Mouse (Mus musculus): Measurements from ENCODE around the gene Sympk.

Gene Sympk

DNA sequence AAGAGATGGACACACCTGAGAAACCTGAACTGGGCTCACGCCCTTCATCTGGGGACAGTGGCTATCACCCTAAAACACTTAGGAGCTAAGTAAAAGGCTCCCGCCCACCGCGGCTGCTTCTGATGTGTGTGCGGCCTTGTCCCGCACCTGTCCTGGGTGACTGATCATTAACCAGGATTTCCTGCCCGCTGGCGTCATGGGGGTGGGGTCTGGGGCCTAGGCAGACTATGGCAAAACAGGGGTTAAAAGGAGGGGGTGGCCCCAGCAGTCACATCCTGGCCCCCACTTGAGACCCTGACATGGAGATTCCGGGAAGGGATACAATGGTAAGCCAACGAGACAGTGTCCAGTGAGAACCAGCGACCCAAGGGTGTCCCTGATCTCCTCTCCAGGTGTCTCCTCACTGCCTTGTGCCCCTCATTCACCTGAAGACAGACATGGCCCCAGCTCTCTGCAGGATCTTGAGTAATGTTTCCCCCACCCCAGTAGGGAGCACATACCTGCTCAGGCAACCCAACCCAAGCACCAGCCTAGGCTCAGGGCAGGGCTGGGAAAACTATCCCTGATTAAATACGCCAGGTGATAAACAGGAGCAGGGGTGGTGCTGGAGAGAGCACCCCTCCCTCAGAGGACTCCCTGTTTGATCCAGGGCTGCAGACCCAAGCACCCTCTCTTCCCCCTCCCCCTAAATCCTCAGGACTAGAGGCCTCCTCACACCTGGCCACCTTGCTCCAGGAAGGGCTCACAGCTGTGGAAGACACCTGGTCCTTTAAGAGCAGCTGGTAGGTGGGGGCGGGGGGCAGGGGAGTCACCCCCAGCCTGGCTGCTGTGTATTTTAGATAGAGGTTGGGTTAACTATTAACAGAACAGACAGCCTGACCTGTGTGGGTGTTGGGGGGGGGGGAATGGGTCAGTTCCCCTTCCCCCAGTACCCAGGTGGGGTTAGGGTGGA lies 16.9 kb upstream of the Sympk start:
- DNase-seq (ENCODE audit: extremely low spot score, low spot score) = no peak

DNA sequence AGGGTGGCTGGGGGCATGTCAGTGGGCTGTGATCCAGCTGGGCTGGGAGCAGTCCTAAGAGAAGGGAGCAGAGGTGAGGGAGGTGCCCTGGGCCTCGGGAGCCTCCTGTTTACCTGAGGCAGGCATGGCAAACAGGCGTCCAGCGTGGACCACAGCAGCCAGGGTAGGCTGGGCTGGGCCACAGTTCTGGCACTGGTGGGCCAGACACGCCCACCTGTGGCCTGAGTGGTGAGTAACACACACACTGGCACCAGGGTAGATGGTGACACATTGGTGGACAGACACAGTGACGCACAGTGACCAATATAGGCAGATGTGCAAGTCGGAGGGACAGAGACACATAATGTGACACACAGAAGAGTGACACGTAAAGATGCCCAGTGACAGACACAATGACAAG lies 13.6 kb upstream of the Sympk start:
- DNase-seq (ENCODE audit: extremely low spot score, low spot score) = no peak

DNA sequence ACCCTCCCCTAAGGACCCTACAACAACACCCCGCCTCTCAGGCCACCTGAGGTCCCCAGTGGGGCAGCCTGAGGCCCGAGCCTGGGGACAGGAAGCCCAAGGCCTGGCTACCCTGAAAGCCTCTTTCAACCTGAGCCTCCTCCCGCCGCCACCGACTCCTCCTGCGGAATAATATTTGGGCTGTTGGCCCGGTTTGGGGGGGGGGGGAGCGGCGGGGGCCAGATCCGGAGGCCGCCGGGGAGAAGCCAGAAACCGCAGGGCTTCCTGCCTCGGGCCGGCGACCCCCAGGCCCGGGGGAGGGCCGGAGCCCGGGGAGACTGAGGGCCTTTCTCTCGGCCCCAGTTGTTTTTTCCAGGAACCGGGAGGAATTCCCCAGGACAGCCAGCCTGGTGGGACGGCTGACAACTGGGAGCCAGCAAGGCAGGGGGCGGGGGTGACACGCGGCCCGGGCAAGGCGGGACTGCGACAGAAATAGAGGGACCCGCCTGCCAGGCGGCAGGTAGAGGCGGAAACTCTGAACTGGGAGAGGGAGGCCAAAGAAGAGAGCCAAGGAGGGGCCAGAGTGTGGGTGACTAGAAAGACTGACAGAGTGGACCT lies 12.1 kb upstream of the Sympk start:
- DNase-seq (ENCODE audit: extremely low spot score, low spot score) = no peak

DNA sequence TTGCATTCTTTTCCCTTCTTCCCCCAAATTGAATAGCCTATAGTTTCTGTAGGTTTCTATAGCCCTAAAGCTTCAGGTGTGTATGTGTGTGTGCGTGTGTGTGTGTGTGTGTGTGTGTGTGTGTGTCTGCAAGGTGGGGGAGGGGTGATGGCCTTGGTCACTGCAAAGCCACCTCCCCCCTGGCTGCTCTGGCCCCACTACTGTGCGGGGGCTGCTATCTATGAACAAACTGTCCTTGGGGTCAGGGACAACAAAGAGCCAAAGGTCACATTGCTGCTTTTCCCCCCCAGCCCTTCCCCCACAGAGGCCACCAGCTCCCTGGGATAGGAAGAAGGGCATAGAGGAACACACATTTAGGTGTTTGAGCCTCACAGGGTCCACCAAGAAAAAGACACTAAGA lies 11.3 kb upstream of the Sympk start:
- DNase-seq (ENCODE audit: extremely low spot score, low spot score) = no peak

DNA sequence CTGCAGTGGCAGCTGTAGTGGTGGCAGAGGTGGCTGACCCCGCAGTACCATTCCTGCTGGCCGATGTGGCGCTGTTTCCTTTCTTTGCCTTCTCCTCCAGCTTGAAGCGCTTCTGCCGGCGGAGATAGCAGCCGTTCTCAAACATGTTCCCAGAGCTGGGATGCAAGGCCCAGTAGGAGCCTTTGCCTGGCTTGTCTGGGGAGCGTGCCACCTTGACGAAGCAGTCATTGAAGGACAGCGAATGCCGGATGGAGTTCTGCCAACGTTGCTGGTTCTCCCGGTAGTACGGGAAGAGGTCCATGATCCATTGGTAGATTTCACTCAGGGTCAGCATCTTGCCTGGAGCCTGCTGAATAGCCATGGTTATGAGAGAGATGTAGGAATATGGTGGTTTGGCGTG lies 9.7 kb upstream of the Sympk start:
- no peak for DNase-seq (ENCODE audit: extremely low spot score, low spot score)

DNA sequence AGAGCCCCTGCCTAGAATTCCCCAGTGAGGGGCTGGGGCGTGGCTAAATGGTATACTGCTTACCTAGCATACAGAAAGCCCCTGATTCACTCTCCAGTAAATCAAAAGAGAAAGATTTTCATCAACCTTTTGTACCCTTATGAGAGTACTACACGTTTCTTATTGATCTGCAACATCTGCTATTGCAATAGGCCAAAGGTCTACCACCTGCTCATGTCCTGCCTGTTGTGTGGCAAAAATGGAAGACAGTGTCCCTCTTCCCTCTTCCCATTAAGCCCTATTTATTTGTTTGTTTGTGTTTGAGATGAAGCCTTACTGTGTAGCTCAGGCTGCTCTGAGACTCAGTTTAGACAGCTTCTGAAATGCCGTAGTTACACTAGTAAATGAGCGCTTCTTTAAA lies 8.1 kb upstream of the Sympk start:
- no peak for DNase-seq (ENCODE audit: extremely low spot score, low spot score)

DNA sequence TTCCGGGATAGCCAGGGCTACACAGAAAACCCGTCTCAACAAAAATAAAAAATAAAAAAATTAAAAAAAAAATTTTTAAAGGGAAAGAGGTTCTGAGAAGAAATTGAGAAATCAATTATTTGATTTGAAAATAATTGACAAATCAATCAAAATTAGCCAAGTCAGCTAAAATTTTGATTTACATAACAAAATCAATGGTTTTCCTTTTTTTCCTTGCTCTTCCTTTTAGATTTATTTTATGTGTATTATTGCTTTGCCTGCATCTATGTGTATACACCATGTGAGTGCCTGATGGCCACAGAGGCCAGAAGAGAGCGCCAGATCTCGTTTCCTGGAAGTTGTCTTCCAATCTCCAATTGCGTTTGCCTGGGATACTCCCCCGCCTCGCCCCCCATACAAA lies 6.3 kb upstream of the Sympk start:
- no peak for DNase-seq (ENCODE audit: extremely low spot score, low spot score)

DNA sequence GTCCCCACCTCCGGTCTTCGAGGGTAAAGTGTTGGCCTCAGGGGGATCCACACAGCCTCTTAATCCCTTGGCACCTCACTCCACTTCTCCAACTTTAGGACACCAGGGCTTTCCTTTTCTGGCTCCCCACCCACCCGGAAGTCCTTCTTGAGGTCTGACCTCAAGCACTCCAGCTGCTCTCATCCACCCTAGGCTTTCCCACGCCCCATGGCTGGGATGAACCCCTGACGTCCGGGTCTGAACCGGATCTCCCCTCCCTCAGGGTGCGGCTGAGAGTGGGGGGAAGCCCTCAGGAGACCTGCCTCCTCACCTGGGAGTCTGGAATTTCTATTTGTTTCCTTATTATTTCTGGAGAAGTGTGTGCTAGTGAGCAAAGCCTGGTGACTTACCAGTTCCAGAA lies 3.1 kb upstream of the Sympk start:
- DNase-seq (ENCODE audit: extremely low spot score, low spot score) = no peak

DNA sequence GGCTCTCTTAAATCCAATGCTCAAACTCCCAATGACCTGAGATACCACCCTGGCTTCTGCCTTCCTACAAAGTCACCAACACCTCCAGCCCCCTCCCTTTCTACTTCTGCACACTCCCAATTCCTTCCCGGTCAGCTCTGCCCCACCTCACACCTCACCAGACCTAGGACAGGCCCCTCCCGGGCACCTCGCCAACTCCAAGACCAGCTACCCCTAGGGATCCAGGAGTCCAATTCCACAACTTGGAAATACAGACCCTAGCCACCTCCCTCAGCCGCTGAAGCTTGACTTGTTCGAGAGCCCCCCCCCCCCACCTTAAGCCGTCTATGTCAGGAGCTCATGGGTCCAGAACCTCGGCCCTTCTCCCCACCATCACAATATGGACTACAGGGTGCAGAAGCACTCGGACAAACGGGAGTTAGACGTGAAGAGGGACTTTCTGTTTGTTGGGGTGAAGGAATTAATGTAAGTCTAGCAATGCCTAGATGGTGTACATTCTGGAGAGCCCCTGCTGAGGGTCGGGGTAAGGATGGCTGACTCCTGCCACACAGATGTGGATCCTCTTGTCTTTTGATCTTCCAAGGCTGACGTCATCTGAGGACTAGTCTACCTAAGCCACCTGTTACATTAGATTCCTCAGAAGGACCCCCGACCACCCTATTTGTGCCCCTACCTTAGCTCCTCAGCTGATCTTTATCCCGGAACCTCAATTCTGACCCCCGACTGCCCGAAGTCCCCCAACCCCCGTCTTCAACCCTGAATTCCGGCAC lies 1.8 kb upstream of the Sympk start:
- no peak for DNase-seq (ENCODE audit: extremely low spot score, low spot score)

DNA sequence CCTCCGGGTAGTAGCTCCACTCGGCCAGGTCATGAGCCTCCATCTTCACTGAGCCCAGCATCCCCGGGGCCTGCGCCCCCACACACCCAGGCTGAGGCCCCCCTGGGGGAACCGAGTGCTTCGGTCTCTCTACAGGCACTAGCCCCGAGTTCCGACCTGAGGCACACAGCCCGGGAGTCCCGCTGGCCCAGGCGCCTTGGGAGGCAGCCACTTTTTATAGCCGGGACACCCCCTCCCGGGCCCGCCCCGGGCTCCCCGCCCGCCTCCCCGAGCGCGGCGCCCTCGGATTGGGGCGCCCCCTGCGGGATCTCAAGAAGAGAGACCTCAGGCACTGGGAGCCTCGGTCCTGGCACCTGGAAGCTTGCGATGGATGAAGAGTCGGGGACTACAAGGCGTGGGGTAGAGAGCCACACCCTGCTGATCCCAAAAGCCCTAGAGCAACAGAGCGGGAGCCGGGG lies 791 bp upstream of the Sympk start, which contains the start of gene Foxa3:
Gene Foxa3, minus strand, starts transcription at position 182 of the 458 bp plus-strand sequence.
- no peak for DNase-seq (ENCODE audit: extremely low spot score, low spot score)

DNA sequence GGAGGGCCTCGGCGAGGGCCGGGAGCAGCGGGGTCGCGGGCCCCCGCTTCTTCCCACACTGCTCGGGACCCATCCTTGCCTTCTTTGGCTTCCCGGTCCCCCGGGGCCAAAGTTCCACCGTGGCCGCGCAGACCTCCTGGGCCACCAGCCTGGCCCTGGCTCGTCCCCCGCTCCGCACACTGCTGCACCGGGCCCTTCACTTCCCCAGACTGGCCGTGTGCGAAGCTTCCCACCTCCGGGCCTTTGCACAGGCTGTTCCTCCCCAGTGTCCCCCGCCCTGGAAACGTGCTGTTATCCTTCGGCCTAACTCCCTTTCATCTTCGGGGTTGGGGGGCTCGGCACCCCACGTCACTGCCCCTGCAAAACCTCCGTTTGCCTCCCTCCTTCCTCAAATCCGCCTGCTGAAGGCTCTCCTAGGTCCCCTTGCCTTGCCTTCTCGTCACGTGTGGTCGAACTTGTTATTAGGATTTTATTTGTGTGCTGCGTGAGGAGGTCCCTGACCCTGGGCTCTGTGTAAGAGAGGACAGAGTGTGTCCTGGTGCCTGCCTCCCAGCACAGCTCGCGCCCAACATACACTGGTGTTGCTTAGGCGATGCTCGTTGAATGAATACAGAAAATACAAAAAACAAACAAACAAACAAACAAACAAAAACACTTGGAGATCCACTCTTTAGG lies 541 bp downstream of the Sympk start:
- peak; percentile 59 for DNase-seq (ENCODE audit: extremely low spot score, low spot score)

DNA sequence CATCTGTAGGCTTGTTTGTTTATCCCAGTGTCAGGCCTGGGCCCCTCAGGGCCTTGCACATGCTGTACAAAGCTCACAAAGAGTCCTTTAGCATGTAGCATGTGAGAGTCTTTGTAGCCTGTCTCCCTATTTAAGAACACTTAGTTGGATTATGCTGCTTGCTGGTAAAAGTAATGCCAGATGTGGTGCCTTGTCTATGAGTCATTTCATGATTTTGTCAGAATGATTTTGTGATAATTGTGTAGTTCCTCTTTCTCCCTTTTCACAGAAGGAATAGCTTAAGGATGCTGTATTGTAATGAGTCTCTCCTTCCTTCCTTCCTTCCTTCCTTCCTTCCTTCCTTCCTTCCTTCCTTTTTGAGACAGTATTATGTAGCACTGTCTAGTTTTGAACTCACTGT lies 3.9 kb downstream of the Sympk start:
- DNase-seq (ENCODE audit: extremely low spot score, low spot score) = no peak

DNA sequence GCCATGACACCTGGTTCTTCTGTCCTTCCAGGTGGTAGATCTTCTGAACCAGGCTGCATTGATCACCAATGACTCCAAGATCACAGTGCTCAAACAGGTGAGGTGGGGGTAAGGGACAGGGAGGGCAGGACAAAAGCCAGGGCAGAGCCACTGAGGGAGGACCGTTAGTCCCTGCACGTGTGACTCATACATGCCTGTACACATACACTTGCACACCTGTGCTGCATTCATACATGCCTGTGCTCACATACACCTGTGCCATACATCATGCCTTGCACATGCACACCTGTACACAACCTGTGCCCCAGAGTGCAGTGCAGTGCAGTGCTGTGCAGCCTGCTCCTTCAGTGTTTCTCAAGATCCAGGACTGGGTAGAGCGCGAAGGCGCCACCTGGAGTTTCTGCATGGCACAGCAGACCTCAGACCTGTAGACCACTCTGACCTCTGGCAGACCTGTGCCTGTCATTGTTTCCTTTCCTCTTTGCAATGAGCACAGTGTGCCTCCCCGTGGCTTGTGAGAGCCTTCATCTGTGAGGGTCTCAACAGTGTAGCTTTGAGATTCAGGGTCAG lies 5.0 kb downstream of the Sympk start:
- peak; percentile 59 for DNase-seq (ENCODE audit: extremely low spot score, low spot score)

DNA sequence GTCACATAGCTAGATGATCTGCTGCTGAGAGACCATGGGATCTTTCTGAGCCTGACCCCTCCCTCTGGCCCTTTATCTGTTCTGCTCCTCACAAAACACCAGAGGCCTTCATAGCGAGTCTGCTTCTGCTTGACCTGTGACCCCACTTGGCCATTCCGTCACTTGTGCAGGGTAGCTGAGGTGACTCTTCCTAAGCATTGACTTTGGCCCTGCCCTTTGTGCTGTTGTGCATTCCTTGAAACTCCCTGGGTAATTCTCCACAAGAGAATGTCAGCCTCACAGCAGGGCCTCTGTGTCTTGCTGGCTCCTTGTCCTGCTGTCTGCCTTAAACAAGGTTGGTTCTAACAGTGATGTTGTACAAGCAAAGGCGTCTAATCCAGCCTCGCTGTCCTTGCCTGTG lies 7.5 kb downstream of the Sympk start:
- no peak for DNase-seq (ENCODE audit: extremely low spot score, low spot score)

DNA sequence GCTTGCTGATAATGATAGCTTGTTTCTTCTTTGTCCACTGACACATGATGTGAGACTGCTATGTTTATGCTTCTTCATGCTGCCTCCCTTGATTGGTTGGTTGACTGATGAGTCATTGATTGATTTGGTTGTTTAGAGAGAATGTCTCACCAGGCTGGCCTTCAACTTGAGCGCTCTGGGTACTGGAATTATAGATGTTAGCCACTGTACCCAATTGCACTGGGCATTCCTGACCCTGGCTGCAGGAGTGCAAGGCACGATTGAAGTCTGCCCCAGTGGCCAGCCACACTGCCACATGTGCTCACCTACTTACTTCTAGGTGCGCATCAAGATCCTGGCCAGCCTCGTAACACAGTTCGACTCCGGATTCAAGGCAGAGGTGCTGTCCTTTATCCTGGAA lies 20.4 kb downstream of the Sympk start:
- no peak for DNase-seq (ENCODE audit: extremely low spot score, low spot score)

DNA sequence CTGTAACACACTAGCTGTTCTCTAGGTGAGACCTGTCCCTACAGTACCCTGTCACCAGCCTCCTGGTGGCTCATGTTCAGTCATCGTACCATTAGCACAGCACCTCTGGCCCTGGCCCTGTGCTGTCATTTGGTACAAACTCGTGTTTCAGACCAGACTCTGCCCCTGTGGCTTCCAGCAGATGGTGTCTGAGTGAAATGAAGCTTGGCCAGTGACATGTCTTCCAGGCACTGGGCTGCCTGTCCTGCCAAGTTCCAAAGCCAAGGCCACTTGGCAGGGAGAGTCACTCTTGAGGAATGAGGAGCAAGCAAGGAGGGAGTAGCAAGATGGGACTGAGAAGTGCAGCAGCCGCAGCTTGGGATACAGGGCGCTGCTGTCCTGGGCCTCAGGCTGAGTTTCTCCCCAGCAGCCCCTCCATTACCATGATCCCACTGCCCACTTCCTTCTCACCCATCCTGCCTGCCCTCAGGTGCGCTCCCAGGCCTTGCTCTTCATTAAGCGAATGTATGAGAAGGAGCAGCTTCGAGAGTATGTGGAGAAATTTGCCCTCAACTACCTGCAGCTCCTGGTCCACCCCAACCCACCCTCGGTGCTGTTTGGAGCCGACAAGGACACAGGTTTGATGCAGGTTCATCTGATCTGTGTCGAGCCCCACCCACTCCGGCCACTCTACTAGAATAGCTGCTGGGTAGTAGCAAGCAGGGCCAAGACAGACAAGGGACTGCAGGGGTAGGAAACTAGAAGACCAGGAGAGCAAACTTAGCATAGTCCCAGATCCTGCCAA lies 22.3 kb downstream of the Sympk start:
- DNase-seq (ENCODE audit: extremely low spot score, low spot score) = no peak

DNA sequence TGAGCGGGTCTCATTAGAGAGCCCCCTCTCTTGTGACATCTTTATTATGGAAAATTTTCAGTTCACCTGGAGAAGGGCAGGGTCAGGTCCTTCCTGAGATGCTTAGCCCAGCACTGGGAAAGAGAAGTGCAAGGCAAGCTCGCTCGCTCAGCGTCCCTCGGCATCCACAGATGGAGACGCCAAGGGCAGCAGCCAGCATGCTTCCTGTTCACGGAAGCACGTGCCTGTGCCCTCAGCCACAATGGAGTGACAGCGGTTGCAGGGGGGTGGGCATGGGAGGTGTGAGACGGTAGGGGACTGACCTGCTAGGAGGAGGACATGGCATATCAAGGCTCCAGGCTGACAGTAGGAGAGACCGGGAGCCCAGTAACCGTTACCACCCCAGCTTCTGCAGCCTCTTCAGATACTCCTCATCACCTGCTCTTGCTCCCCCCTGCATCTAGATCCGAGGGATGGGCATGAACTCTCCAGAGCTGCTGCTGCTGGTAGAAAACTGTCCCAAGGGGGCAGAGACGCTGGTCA lies 23.9 kb downstream of the Sympk start:
- no peak for DNase-seq (ENCODE audit: extremely low spot score, low spot score)

DNA sequence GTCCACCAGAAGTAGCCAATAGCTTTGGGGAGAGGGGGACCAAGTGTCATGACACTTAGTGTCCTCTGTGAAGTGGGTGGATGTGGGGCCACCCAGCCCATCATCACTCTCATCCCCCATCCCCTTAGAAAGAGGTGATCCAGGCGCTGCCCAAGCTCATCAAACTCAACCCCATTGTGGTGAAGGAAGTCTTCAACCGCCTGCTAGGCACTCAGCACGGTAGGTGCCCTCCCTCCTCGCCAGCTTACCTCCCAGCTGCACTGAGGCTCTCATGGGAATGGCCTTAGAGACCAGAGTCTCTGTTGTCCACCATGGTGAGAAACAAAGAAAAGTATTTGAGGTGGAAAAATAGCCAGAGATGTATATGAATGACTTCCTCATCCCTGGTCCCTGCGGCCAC lies 25.1 kb downstream of the Sympk start:
- DNase-seq (ENCODE audit: extremely low spot score, low spot score) = no peak

DNA sequence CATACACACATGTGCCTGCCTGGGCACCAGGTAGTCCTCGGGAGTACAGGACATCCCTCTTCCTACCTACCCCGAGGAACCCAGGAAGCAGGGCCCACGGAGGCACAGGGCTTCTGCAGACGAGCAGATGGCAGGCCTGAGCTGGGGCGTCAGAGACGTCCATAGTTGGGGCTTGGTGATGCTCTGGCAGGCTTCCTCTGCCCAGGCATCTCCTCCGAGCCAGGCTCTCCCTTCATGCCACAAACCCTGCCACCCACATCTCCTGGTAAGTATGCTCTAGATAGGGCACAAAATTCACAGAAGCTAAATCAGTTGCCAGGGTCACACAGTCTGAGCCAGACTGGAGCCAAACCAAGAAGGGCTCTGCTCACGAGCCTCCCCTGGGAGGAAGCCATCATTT lies 26.0 kb downstream of the Sympk start:
- no peak for DNase-seq (ENCODE audit: extremely low spot score, low spot score)

DNA sequence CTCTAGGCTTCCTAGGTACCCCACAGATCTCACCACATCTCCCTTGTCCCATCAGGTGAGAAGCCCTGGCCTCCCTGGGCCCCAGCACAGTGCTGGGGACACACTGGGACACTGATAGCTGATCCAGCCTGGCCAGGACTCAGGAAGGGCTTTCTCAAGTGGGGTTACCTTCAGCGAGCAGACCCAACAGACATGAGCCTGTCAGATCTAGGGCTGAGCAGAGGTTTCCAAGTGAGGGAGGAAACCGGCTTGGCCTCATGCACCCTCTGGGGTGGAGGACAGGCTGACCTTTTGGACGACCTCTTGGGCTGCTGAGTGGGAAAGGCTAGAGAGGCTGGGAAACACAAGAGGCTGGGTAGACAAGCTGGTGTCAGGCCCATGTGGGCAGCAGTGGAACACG lies 27.0 kb downstream of the Sympk start:
- no peak for DNase-seq (ENCODE audit: extremely low spot score, low spot score)

All from neural tube, embryonic 10.5 days (tissue).